Mouse (Mus musculus) CH12.LX (cell line): Measurements from ENCODE around the gene Map1b. TPM values are rescaled to one million over a fixed set of nuclear protein-coding genes. Genes with fewer than 3 reads are reported as not detected.
A peak's percentile ranks its signal among the peaks of the same experiment; 100 is the strongest.

Experiments used
- DNase-seq: peaks from one replicate; pipeline ENCODE4 v3.0.0-alpha.2; 2013; ENCODE audit errors: extremely low read depth
- H3K27ac ChIP-seq: 2 replicates; pipeline ENCODE4 v1.5.1; 2012; ENCODE audit warnings: low read depth, mild to moderate bottlenecking, control low read depth, moderate library complexity; ENCODE audit not compliant: insufficient read depth
- H3K27me3 ChIP-seq: replicated peaks from 2 replicates; pipeline ENCODE3; 2012; ENCODE audit warnings: inconsistent platforms
- H3K36me3 ChIP-seq, 2 experiments: replicated peaks in 1 of 2; 2 replicates each; pipeline versions ENCODE3 to v1.6.1; 2012; ENCODE audit warnings: inconsistent platforms in 1 of 2, low read length in 1 of 2, mild to moderate bottlenecking in 1 of 2, mixed read lengths in 1 of 2, moderate library complexity in 1 of 2; ENCODE audit not compliant: control insufficient read depth in 1 of 2, insufficient read depth in 1 of 2
- H3K4me1 ChIP-seq, 2 experiments: 2 replicates each; pipeline ENCODE4 v1.6.1; 2012; ENCODE audit warnings: inconsistent platforms in 1 of 2, moderate library complexity in 1 of 2; ENCODE audit not compliant: insufficient read depth in 2 of 2, control insufficient read depth in 1 of 2
- H3K4me2 ChIP-seq: 2 replicates; pipeline ENCODE4 v1.6.1; 2012; ENCODE audit warnings: low read depth, mild to moderate bottlenecking, control low read depth; ENCODE audit not compliant: poor library complexity, insufficient read depth, severe bottlenecking
- H3K4me3 ChIP-seq, 3 experiments: fragments of 150-350 bp in 1 of 3; sonication (generic) in 1 of 3; replicated peaks in 1 of 3; 2 replicates each; pipeline versions ENCODE3 to v1.5.1; 2011 to 2012; ENCODE audit warnings: low read depth in 2 of 3, low read length in 2 of 3, mild to moderate bottlenecking in 2 of 3, moderate library complexity in 2 of 3, control low read depth in 1 of 3, improper control_type of control experiment in 1 of 3, inconsistent platforms in 1 of 3, mixed read lengths in 1 of 3; ENCODE audit not compliant: poor library complexity in 1 of 3
- H3K79me2 ChIP-seq: replicated peaks from 2 replicates; pipeline ENCODE4 v1.6.1; 2012; ENCODE audit warnings: mild to moderate bottlenecking, moderate library complexity; ENCODE audit not compliant: control insufficient read depth, poor library complexity, insufficient read depth, severe bottlenecking; ENCODE audit errors: extremely low read depth
- H3K9ac ChIP-seq: 2 replicates; pipeline ENCODE4 v1.6.1; 2012; ENCODE audit warnings: low read depth, mild to moderate bottlenecking, control low read depth, moderate library complexity; ENCODE audit not compliant: insufficient read depth
- H3K9me3 ChIP-seq: replicated peaks from 2 replicates; pipeline ENCODE3; 2012; ENCODE audit warnings: low read length, inconsistent platforms, mixed read lengths
- BHLHE40 ChIP-seq: IDR thresholded peaks from 2 replicates; pipeline ENCODE4 v1.6.1; 2011; ENCODE audit warnings: mild to moderate bottlenecking, low read depth, low read length, improper control_type of control experiment
- CHD2 ChIP-seq: IDR thresholded peaks from 2 replicates; pipeline ENCODE4 v1.6.1; 2011; ENCODE audit warnings: low read length, improper control_type of control experiment
- CTCF ChIP-seq, 2 experiments: IDR thresholded peaks in 1 of 2; conservative IDR thresholded peaks in 1 of 2; 2 replicates each; pipeline ENCODE4 v1.5.1; 2011 to 2012; ENCODE audit warnings: low read depth in 2 of 2, low read length in 2 of 2, improper control_type of control experiment in 1 of 2, inconsistent platforms in 1 of 2, mild to moderate bottlenecking in 1 of 2, moderate library complexity in 1 of 2
- EP300 ChIP-seq: IDR thresholded peaks from 2 replicates; pipeline ENCODE4 v1.6.1; 2011; ENCODE audit warnings: low read length, improper control_type of control experiment
- GABPA ChIP-seq: IDR thresholded peaks from 2 replicates; pipeline ENCODE4 v1.6.1; 2012; ENCODE audit warnings: low read depth, low read length, improper control_type of control experiment, inconsistent platforms; ENCODE audit not compliant: insufficient replicate concordance
- MAZ ChIP-seq: IDR thresholded peaks from 2 replicates; pipeline ENCODE4 v1.6.1; 2012; ENCODE audit warnings: low read depth, mild to moderate bottlenecking, inconsistent platforms, low read length, improper control_type of control experiment, moderate library complexity
- MEF2A ChIP-seq: IDR thresholded peaks from 2 replicates; pipeline ENCODE4 v1.6.1; 2014; ENCODE audit warnings: low read depth, mild to moderate bottlenecking, inconsistent platforms, low read length, improper control_type of control experiment, borderline replicate concordance
- MXI1 ChIP-seq: IDR thresholded peaks from 2 replicates; pipeline ENCODE4 v1.6.1; 2011; ENCODE audit warnings: mild to moderate bottlenecking, low read depth, low read length, improper control_type of control experiment
- NRF1 ChIP-seq: IDR thresholded peaks from 2 replicates; pipeline ENCODE4 v1.6.1; 2014; ENCODE audit warnings: low read depth, mild to moderate bottlenecking, inconsistent platforms, low read length, improper control_type of control experiment, moderate library complexity
- POLR2A ChIP-seq: IDR thresholded peaks from 2 replicates; pipeline ENCODE4 v1.6.1; 2011; ENCODE audit warnings: low read depth, mild to moderate bottlenecking, improper control_type of control experiment, low read length
- RAD21 ChIP-seq: IDR thresholded peaks from 2 replicates; pipeline ENCODE4 v1.6.1; 2011; ENCODE audit warnings: low read depth, mild to moderate bottlenecking, low read length, improper control_type of control experiment, moderate library complexity
- SMC3 ChIP-seq: IDR thresholded peaks from 2 replicates; pipeline ENCODE4 v1.6.1; 2011; ENCODE audit warnings: low read depth, low read length, improper control_type of control experiment
- TCF12 ChIP-seq: IDR thresholded peaks from 2 replicates; pipeline ENCODE4 v1.6.1; 2014; ENCODE audit warnings: low read depth, mild to moderate bottlenecking, inconsistent platforms, low read length, improper control_type of control experiment
- ZKSCAN1 ChIP-seq: IDR thresholded peaks from 2 replicates; pipeline ENCODE4 v1.6.1; 2012; ENCODE audit warnings: low read depth, inconsistent platforms, low read length, improper control_type of control experiment, borderline replicate concordance
- dilution Hi-C: fragments of 300-500 bp; cut with MboI; formaldehyde crosslinking; loops from 2 replicates; pipeline ENCODE4 v1.14.3; 2020; ENCODE audit warnings: low sequenced_read_pairs; ENCODE audit not compliant: extremely low pct_unique_long_range_greater_than_20kb, extremely low pct_ligation_motif_present
- in situ Hi-C: fragments of 300-500 bp; cut with MboI; formaldehyde crosslinking; loops from 3 replicates; pipeline ENCODE4 v1.14.3; 2019; ENCODE audit warnings: low sequenced_read_pairs, low pct_ligation_motif_present, low pct_unique_long_range_greater_than_20kb, mixed read lengths
- polyA plus RNA-seq: library from polyadenylated mRNA; unstranded; fragments of >175 nt; gene quantifications from 2 replicates; pipeline ENCODE4 v1.2.1, GENCODE M21; 2012; ENCODE audit warnings: low read depth; ENCODE audit not compliant: insufficient read length
- total RNA-seq, 2 experiments: library from RNA; depleted of rRNA; stranded (reverse); fragments of 300-350 nt in 1 of 2; fragments of >200 nt in 1 of 2; gene quantifications; 2 replicates each; pipeline ENCODE4 v1.2.3; 2012 to 2014

The Map1b gene
- total and polyA plus RNA-seq, 3 experiments: 0.04 to 0.08 TPM; not detected in 1

- in situ Hi-C loops (no loop called here), dilution Hi-C loops (no loop called here)
- H3K9ac ChIP-seq: no peak overlapping the region
- no peak overlapping the region for H3K4me2 ChIP-seq
- H3K9me3 ChIP-seq: no peaks in the 10 kb centered on the region
- H3K79me2 ChIP-seq: no peaks in the 10 kb centered on the region
- H3K4me3 ChIP-seq: no peak overlapping the region
- H3K4me1 ChIP-seq: peaks cover 0 to 5% of the 10 kb centered on the region in 2 experiments; a peak in 2 of 4 replicates
- peak; percentile 33 for TF ChIP-seq SMC3
- TF ChIP-seq TCF12: no peak
- TF ChIP-seq CTCF (conservative IDR thresholded peaks at IDR 0.05 in 1 of 2, IDR thresholded peaks at IDR 0.05 in 1 of 2; ENCODE audit: low read depth in 2 of 2, low read length in 2 of 2): peak in 1 of 2 experiments; percentile 53; a peak in 2 of 4 replicates
- TF ChIP-seq CHD2: no peak
- peak; percentile 26 for TF ChIP-seq RAD21
- no peak for TF ChIP-seq MAZ
- no peak overlapping the region for H3K27ac ChIP-seq
- no peaks in the 10 kb centered on the region for H3K27me3 ChIP-seq
- no peaks in the 10 kb centered on the region for H3K36me3 ChIP-seq
- peak; percentile 12 for DNase-seq
These were observed 20.2 kb downstream of the Map1b start for GRCm38 (mm10) chr13:99496106-99496505.

GRCm38 (mm10) chr13:99494416-99494815 lies 21.9 kb downstream of the Map1b start:
- no peaks in the 10 kb centered on the region for H3K9me3 ChIP-seq
- no peak overlapping the region for H3K4me2 ChIP-seq
- dilution Hi-C loops: no loop called here
- no peaks in the 10 kb centered on the region for H3K36me3 ChIP-seq
- no peak for DNase-seq
- H3K4me3 ChIP-seq: no peak overlapping the region
- no peak overlapping the region for H3K9ac ChIP-seq
- H3K79me2 ChIP-seq: no peaks in the 10 kb centered on the region
- no peaks in the 10 kb centered on the region for H3K27me3 ChIP-seq
- no peak overlapping the region for H3K27ac ChIP-seq
- in situ Hi-C loops: no loop called here
- peaks cover 0 to 5% of the 10 kb centered on the region in 2 experiments; a peak in 2 of 4 replicates for H3K4me1 ChIP-seq
- TF ChIP-seq RAD21 (no peak), BHLHE40 (no peak), ZKSCAN1 (no peak), EP300 (no peak), NRF1 (no peak), CTCF (conservative IDR thresholded peaks at IDR 0.05 in 1 of 2, IDR thresholded peaks at IDR 0.05 in 1 of 2; ENCODE audit: low read depth in 2 of 2, low read length in 2 of 2) (no peak), POLR2A (no peak), TCF12 (no peak), GABPA (no peak), MEF2A (no peak), MXI1 (no peak), CHD2 (no peak)
